In genomic region chr14:60086808-60087725, GRCm38 (mm10) we compare ENCODE assay signal across 8 mouse cellular contexts.
A peak's percentile ranks its signal among the peaks of the same experiment; 100 is the strongest.
DNase-seq lines count a peak whose midpoint lies in the region; ATAC-seq and TF ChIP-seq lines count a peak whose summit lies in the region.

No protein-coding gene starts in this region.

- ATAC-seq in embryonic facial prominence, embryonic 12.5 days (ENCODE audit: insufficient number of reproducible peaks, insufficient read depth, low FRiP score, low TSS enrichment): peak; percentile 92
- peak; percentile 91 for ATAC-seq in intestine, postnatal 0 days
- peak; percentile 86 for ATAC-seq in liver, postnatal 0 days
- ATAC-seq in neural tube, embryonic 12.5 days (ENCODE audit: low FRiP score, low read depth): peak; percentile 96

- peak overlapping the region; percentile 44 for H3K9ac ChIP-seq in embryonic facial prominence, embryonic 12.5 days
- no peak overlapping the region for H3K9ac ChIP-seq in intestine, postnatal 0 days (ENCODE audit: low read depth, low read length)
- no peak overlapping the region for H3K9ac ChIP-seq in liver, postnatal 0 days (replicated peaks)
- peak overlapping the region; percentile 56 for H3K9ac ChIP-seq in neural tube, embryonic 12.5 days

- peak overlapping the region; percentile 79 for H3K4me2 ChIP-seq in embryonic facial prominence, embryonic 12.5 days (replicated peaks)
- peak overlapping the region; percentile 62 for H3K4me2 ChIP-seq in intestine, postnatal 0 days (replicated peaks; ENCODE audit: low read depth)
- peak overlapping the region; percentile 67 for H3K4me2 ChIP-seq in liver, postnatal 0 days (ENCODE audit: low read depth, low read length)
- peak overlapping the region; percentile 77 for H3K4me2 ChIP-seq in neural tube, embryonic 12.5 days (replicated peaks)

- H3K4me3 ChIP-seq in embryonic facial prominence, embryonic 12.5 days: peak overlapping the region; percentile 49
- peak overlapping the region; percentile 31 for H3K4me3 ChIP-seq in intestine, postnatal 0 days (ENCODE audit: low read depth, low read length)
- peak overlapping the region; percentile 22; the same call in 1 of the 2 replicates for H3K4me3 ChIP-seq in liver, postnatal 0 days (ENCODE audit: low read depth, low read length)
- H3K4me3 ChIP-seq in neural tube, embryonic 12.5 days: peak overlapping the region; percentile 47

- H3K27me3 ChIP-seq in embryonic facial prominence, embryonic 12.5 days: no peaks in the 10 kb centered on the region
- H3K27me3 ChIP-seq in intestine, postnatal 0 days (replicated peaks; ENCODE audit: control insufficient read depth, insufficient read depth, low read length): no peaks in the 10 kb centered on the region
- H3K27me3 ChIP-seq in liver, postnatal 0 days (ENCODE audit: insufficient read depth, low read length): no peaks in the 10 kb centered on the region
- H3K27me3 ChIP-seq in neural tube, embryonic 12.5 days (replicated peaks): no peaks in the 10 kb centered on the region

- peak; percentile 10 for DNase-seq in gastrocnemius, postnatal 10 days
- no peak for DNase-seq in gastrocnemius, postnatal 25 days
- DNase-seq in adrenal gland, postnatal 14 days: peak; percentile 61
- peak; percentile 77 for DNase-seq in liver, postnatal 0 days
- peak; percentile 32 for DNase-seq in thymus, postnatal 25 days

- peaks cover 7% of the 10 kb centered on the region for H3K4me1 ChIP-seq in embryonic facial prominence, embryonic 12.5 days
- peaks cover 3% of the 10 kb centered on the region; the same call in 1 of the 2 replicates for H3K4me1 ChIP-seq in intestine, postnatal 0 days (replicated peaks; ENCODE audit: control insufficient read depth, insufficient read depth, low read length)
- H3K4me1 ChIP-seq in liver, postnatal 0 days (ENCODE audit: insufficient read depth): peaks cover 6% of the 10 kb centered on the region
- H3K4me1 ChIP-seq in neural tube, embryonic 12.5 days: 0 out of 2 replicates have a peak, but pooled peaks cover 7% of the 10 kb centered on the region

- no peak overlapping the region for H3K27ac ChIP-seq in embryonic facial prominence, embryonic 12.5 days
- H3K27ac ChIP-seq in intestine, postnatal 0 days (ENCODE audit: low read depth, low read length): no peak overlapping the region
- H3K27ac ChIP-seq in liver, postnatal 0 days (ENCODE audit: low read depth): no peak overlapping the region
- no peak overlapping the region for H3K27ac ChIP-seq in neural tube, embryonic 12.5 days

- H3K36me3 ChIP-seq in embryonic facial prominence, embryonic 12.5 days: no peaks in the 10 kb centered on the region
- no peaks in the 10 kb centered on the region for H3K36me3 ChIP-seq in intestine, postnatal 0 days (ENCODE audit: control insufficient read depth, insufficient read depth)
- no peaks in the 10 kb centered on the region for H3K36me3 ChIP-seq in liver, postnatal 0 days (replicated peaks; ENCODE audit: insufficient read depth, low read length)
- no peaks in the 10 kb centered on the region for H3K36me3 ChIP-seq in neural tube, embryonic 12.5 days

- 15% methylated on average over 29 of the region's 33 CpGs for WGBS in embryonic facial prominence, embryonic 12.5 days
- 12% methylated on average over 29 of the region's 33 CpGs for WGBS in intestine, postnatal 0 days
- whole genome bisulfite sequencing in liver, postnatal 0 days (ENCODE audit: insufficient replicate concordance): 15% methylated on average over 31 of the region's 33 CpGs
- WGBS in neural tube, embryonic 12.5 days: 14% methylated on average over 28 of the region's 33 CpGs

- TF ChIP-seq EP300 in liver, postnatal 0 days (IDR thresholded peaks at IDR 0.05; ENCODE audit: low read depth): no peak

- TF ChIP-seq CTCF in intestine, postnatal 0 days (IDR thresholded peaks at IDR 0.05; ENCODE audit: low read depth): no peak
- no peak for TF ChIP-seq CTCF in liver, postnatal 0 days (IDR thresholded peaks at IDR 0.05; ENCODE audit: low read depth)

- no peaks in the 10 kb centered on the region for H3K9me3 ChIP-seq in embryonic facial prominence, embryonic 12.5 days
- H3K9me3 ChIP-seq in intestine, postnatal 0 days (ENCODE audit: control insufficient read depth): no peaks in the 10 kb centered on the region
- no peaks in the 10 kb centered on the region for H3K9me3 ChIP-seq in liver, postnatal 0 days (ENCODE audit: low read length)
- no peaks in the 10 kb centered on the region for H3K9me3 ChIP-seq in neural tube, embryonic 12.5 days

Comparison
In these comparisons a context has a peak if more than half of its experiments do, and no peak if none do; other contexts are left out.
1. H3K9ac ChIP-seq: peak in embryonic facial prominence, embryonic 12.5 days (single experiment) and neural tube, embryonic 12.5 days (single experiment); none in intestine, postnatal 0 days (single experiment) and liver, postnatal 0 days (single experiment).
2. Peak in every context shown above with its lines, with median percentiles within 50 percentile points of each other: ATAC-seq, H3K4me2 ChIP-seq and H3K4me3 ChIP-seq.